Mouse (Mus musculus) thymus, postnatal 0 days (tissue): ENCODE results near the gene Abcc10. TPM values are rescaled to one million over a fixed set of nuclear protein-coding genes. Genes with fewer than 3 reads are reported as not detected.

Source experiments
- DNase-seq: peaks from one replicate; pipeline ENCODE4 v3.0.0-alpha.2; 2015; ENCODE audit warnings: low spot score
- polyA plus RNA-seq: library from polyadenylated mRNA; unstranded; fragments of >200 nt; fragmentation: Nextera tagmentation; extraction: Ambion mirVana; gene quantifications from 2 replicates; pipeline ENCODE4 v1.2.1, GENCODE M21; 2015

Gene Abcc10
- polyA plus RNA-seq, 1 experiment from 2014 or later = 4.0 TPM

- DNase-seq = peak; percentile 32
These were observed 40.5 kb downstream of the Abcc10 start for GRCm38 (mm10) chr17:46287678-46288095.

DNA sequence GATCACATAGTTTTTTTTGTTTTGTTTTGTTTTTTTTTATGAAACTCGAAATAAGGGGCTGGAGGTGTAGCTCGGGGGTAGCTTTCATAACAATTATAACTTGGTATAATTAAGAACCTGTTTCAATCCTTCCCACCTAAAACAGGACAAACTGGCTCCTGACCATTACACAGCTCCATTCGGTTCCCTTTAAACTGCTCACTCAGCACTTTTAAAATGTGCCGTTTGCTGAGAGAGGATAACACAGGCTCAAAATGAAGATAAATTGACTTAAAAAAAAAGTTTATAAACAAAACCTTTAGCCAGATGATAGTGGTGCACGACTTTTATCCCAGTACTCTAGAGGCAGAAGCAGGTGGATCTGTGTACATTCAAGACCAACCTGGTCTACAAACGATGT, 42.7 kb downstream of the Abcc10 start:
- no peak for DNase-seq

- DNase-seq = no peak
These were observed 43.5 kb downstream of the Abcc10 start for GRCm38 (mm10) chr17:46284653-46285052.

DNA sequence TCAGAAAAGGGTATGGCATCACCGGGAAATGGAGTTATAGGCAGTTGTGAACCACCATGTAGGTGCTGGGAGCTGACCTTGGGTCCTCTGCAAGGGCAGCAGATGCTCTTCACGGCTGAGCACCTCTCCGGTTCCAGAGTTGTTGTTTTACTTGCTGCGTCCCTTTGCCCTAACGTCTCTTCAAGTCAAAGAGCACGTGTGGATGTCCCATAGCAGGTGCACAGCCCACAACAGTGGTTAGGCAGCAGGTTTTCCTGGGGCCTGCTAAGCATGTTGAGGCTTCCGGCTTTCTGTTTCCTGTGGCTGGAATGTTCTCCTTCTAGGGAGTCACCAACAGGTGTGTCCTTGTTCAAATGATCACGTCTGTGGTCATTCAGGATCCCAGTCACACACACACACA, 44.2 kb downstream of the Abcc10 start:
- peak; percentile 41 for DNase-seq

DNA sequence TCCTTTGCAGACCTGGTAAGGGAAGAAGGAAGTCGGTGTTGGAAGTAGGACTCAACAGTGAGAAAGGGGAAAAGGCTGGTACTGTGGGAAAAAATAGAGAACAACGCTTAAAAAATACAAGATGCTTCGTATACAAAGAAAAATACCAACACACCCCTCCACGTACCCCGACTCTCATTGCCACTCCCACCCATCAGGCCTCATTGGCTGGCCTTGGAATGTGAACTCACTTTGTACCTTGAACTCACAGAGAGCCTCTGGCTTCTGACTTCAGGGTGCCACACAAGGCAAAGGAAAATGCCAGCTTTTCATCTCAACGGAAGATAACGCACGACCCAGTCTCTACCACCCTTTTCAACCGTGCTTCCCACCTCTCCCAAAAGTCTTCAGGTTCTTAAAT, 45.0 kb downstream of the Abcc10 start:
- no peak for DNase-seq

- DNase-seq = peak; percentile 83
These were observed 45.5 kb downstream of the Abcc10 start, which contains the start of gene Tjap1 for GRCm38 (mm10) chr17:46282483-46283123. Gene Tjap1 (minus strand): TSS chr17:46283026.

- DNase-seq = no peak
These were observed 50.0 kb downstream of the Abcc10 start for GRCm38 (mm10) chr17:46278011-46278765.

DNA sequence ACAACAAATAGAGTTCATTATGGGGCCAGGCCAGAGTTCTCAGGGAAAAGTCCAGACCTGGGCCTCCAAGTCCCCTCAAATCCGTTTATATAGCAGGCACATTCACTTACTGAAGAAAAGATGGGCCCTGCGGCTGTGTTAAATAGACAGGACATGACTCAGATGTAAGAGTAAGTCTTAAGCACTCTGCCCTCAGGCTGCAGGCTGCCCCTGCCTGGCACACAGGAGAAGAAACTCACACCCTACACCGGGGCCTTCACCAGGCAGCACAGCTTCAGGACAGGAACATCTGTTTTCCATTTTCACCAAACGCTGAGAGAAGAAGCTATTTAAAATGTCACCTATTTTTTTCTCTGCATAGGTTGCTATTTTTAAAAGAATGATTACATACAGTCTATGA, 50.6 kb downstream of the Abcc10 start:
- no peak for DNase-seq

GRCm38 (mm10) chr17:46275506-46275905, 52.6 kb downstream of the Abcc10 start:
- no peak for DNase-seq

- DNase-seq = no peak
These were observed 53.1 kb downstream of the Abcc10 start for GRCm38 (mm10) chr17:46275034-46275433.

GRCm38 (mm10) chr17:46274465-46274864, 53.7 kb downstream of the Abcc10 start:
- no peak for DNase-seq

DNA sequence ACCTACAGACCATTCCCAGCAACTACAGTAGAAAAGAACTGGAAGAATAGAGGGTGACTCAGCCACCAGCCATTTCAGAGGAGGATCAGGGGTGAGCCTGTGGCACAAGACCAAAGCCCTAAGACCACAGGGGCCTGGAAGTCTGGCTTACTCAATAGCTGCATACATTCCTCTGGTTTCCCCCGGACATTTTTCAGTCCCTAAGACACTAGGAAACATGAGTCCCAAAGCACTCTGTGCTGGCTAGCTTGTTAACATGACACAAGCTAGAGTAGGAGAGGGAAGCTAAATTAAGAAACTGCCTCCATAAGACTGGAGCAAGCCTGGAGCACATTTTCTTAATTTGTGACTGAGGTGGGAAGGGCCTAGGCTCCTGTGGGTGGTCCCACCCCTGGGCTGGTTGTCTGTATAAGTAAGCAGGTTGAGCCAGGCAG, 54.3 kb downstream of the Abcc10 start:
- no peak for DNase-seq

GRCm38 (mm10) chr17:46272675-46273074, 55.5 kb downstream of the Abcc10 start:
- DNase-seq = no peak

- no peak for DNase-seq
These were observed 56.1 kb downstream of the Abcc10 start for GRCm38 (mm10) chr17:46272058-46272457.

GRCm38 (mm10) chr17:46269771-46270534, 58.2 kb downstream of the Abcc10 start:
- no peak for DNase-seq

GRCm38 (mm10) chr17:46268026-46268720, 60.0 kb downstream of the Abcc10 start:
- no peak for DNase-seq

GRCm38 (mm10) chr17:46267511-46267910, 60.6 kb downstream of the Abcc10 start:
- DNase-seq = no peak

GRCm38 (mm10) chr17:46266986-46267385, 61.2 kb downstream of the Abcc10 start:
- DNase-seq = no peak

- peak; percentile 77 for DNase-seq
These were observed 62.1 kb downstream of the Abcc10 start for GRCm38 (mm10) chr17:46265918-46266618.

GRCm38 (mm10) chr17:46265502-46265901, 62.6 kb downstream of the Abcc10 start:
- DNase-seq = no peak

DNA sequence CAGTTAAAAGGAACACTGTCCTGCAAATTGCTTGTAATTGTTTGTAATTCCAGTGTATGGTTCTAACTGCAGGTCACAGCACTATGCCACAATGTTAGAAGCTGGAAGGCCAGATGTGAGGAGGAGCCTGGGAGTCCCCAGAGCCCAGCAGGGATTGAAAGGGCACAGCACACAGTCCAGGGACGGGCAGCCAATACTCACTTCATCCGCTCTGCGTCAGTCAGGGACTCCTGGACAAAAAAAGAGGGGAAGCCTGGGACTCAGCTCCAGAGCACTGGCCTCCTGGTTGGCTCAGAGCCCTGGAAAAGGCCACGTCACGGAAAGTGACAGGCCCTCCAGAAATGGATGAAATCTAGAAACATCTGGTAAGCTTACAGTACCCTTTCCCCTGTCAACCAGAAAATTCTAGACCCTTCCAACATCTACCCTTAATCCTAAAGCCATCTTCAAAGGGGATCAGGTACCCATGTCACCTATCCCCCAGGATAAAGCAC, 65.9 kb downstream of the Abcc10 start:
- no peak for DNase-seq
